8 mouse cellular contexts compared by ENCODE assay signal in the genomic region with DNA sequence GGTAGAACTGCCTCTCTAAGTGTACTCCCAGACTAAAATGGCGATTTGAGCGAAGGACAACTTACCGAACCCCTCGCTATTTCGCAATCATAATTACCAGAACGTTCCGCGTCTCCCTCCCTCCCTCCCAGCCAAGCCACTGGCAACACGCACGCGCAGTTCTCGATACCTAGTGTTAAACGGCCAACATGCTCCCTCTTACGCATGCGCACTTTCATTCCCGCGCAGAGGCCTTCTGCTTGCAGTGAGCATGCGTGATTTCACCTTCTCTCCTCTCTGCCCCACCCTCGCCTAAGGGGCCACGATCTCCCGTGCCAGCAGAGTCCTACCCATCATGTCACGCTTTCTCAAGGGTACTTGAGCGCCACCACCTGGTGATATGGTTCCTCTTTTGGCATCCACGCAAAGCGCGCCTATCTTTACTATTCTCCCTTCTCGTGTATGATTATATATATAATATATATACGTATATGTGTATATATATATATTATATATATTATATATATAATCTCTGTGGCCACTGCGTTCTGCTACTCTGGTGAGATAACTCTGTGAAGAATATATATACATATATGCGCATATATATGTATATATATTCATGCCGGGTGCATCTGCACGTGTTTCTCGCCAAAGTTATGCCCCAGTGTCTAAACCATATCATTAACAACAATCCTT. TPM values are rescaled to one million over a fixed set of nuclear protein-coding genes. Genes with fewer than 3 reads are reported as not detected.
A peak's percentile ranks its signal among the peaks of the same experiment; 100 is the strongest.
DNase-seq lines count a peak whose midpoint lies in the region; ATAC-seq and TF ChIP-seq lines count a peak whose summit lies in the region.

No protein-coding gene starts in this region.

- peaks cover 17% of the 10 kb centered on the region; the same call in 1 of the 2 replicates for H3K4me1 ChIP-seq in hindbrain, embryonic 10.5 days (replicated peaks)
- no peaks in the 10 kb centered on the region for H3K4me1 ChIP-seq in lung, postnatal 0 days (ENCODE audit: insufficient read depth, low read depth, low read length)

- no peaks in the 10 kb centered on the region for H3K9me3 ChIP-seq in hindbrain, embryonic 10.5 days
- H3K9me3 ChIP-seq in lung, postnatal 0 days (ENCODE audit: low read length), result no peaks in the 10 kb centered on the region

- H3K36me3 ChIP-seq in hindbrain, embryonic 10.5 days, result no peaks in the 10 kb centered on the region
- H3K36me3 ChIP-seq in lung, postnatal 0 days (ENCODE audit: insufficient read depth, low read length), result no peaks in the 10 kb centered on the region

- peak; percentile 97 for DNase-seq in MN1 (ENCODE audit: low spot score)
- peak; percentile 100 for DNase-seq in cerebellum, adult 9-10 months
- DNase-seq in hindbrain, embryonic 10.5 days (ENCODE audit: low spot score), result peak; percentile 94
- peak; percentile 97 for DNase-seq in layer of hippocampus, adult 9-11 months
- peak; percentile 100 for DNase-seq in lung, postnatal 0 days (ENCODE audit: low spot score)
- DNase-seq in ovary, postnatal 14 days (ENCODE audit: low spot score), result peak; percentile 90
- peak; percentile 92 for DNase-seq in thymus, postnatal 14 days

- H3K4me3 ChIP-seq in hindbrain, embryonic 10.5 days, result peak overlapping the region; percentile 62
- peak overlapping the region; percentile 40 for H3K4me3 ChIP-seq in lung, postnatal 0 days (ENCODE audit: low read depth, low read length)

- peak overlapping the region; percentile 61 for H3K4me2 ChIP-seq in lung, postnatal 0 days (replicated peaks; ENCODE audit: low read depth, low read length)

- peaks cover 12% of the 10 kb centered on the region for H3K27me3 ChIP-seq in hindbrain, embryonic 10.5 days (ENCODE audit: insufficient read depth, poor library complexity, severe bottlenecking)
- H3K27me3 ChIP-seq in lung, postnatal 0 days (replicated peaks; ENCODE audit: insufficient read depth, low read length), result no peaks in the 10 kb centered on the region

- peak; percentile 45; the same call in 1 of the 2 replicates for TF ChIP-seq EP300 in lung, postnatal 0 days (IDR thresholded peaks at IDR 0.05)

- TF ChIP-seq CTCF in lung, postnatal 0 days (IDR thresholded peaks at IDR 0.05), result peak; percentile 78

- ATAC-seq in frontal cortex, adult (ENCODE audit: low TSS enrichment), result peak; percentile 94
- ATAC-seq in lung, postnatal 0 days, result peak; percentile 98

- H3K27ac ChIP-seq in hindbrain, embryonic 10.5 days, result peak overlapping the region; percentile 90
- peak overlapping the region; percentile 92 for H3K27ac ChIP-seq in lung, postnatal 0 days (ENCODE audit: low read length)

- WGBS in hindbrain, embryonic 10.5 days, result 1% methylated on average over 33 of the region's 33 CpGs
- 2% methylated on average over 29 of the region's 33 CpGs for WGBS in lung, postnatal 0 days

- H3K9ac ChIP-seq in lung, postnatal 0 days (replicated peaks; ENCODE audit: low read depth), result peak overlapping the region; percentile 45

RNA-seq across cellular contexts. Expression of gene Zcchc13, which starts 8.0 kb away (rescaled TPM):
- not detected in 2 replicates for polyA plus RNA-seq in hindbrain, embryonic 10.5 days (2016; fragmentation: Nextera tagmentation; extraction: Ambion mirVana)
- not detected in 2 replicates for polyA plus RNA-seq in lung, postnatal 0 days (2015; fragmentation: Nextera tagmentation; extraction: Ambion mirVana)

Comparison
In these comparisons a context has a peak if more than half of its experiments do, and no peak if none do; other contexts are left out.
1. Peak in every context shown above with its lines: DNase-seq, ATAC-seq, H3K4me3 ChIP-seq and H3K27ac ChIP-seq.